Mouse (Mus musculus) MEL (cell line): Measurements from ENCODE around the gene Ddx42.

ENCODE experiments used
- CTCF ChIP-seq, 3 experiments: IDR thresholded peaks in 2 of 3; conservative IDR thresholded peaks in 1 of 3; 2 replicates each; pipeline ENCODE4 v1.5.1; 2011 to 2012; ENCODE audit warnings: low read length in 3 of 3, low read depth in 2 of 3, mild to moderate bottlenecking in 2 of 3, improper control_type of control experiment in 1 of 3, inconsistent platforms in 1 of 3, mixed read lengths in 1 of 3, moderate library complexity in 1 of 3; ENCODE audit not compliant: control insufficient read depth in 1 of 3, insufficient read depth in 1 of 3, poor library complexity in 1 of 3, severe bottlenecking in 1 of 3
- POLR2A ChIP-seq, 2 experiments: IDR thresholded peaks; 2 replicates each; pipeline ENCODE4 v1.6.1; 2011 to 2012; ENCODE audit warnings: low read length in 2 of 2, mild to moderate bottlenecking in 2 of 2, control low read depth in 1 of 2, improper control_type of control experiment in 1 of 2, low read depth in 1 of 2, moderate library complexity in 1 of 2; ENCODE audit not compliant: control insufficient read depth in 1 of 2, insufficient read depth in 1 of 2, poor library complexity in 1 of 2

- TF ChIP-seq CTCF (IDR thresholded peaks at IDR 0.05 in 2 of 3, conservative IDR thresholded peaks at IDR 0.05 in 1 of 3; ENCODE audit: control insufficient read depth in 1 of 3, insufficient read depth in 1 of 3, low read depth in 2 of 3, low read length in 3 of 3, poor library complexity in 1 of 3, severe bottlenecking in 1 of 3), result no peak; a peak in 1 of 6 replicates
- TF ChIP-seq POLR2A (IDR thresholded peaks at IDR 0.05; ENCODE audit: control insufficient read depth in 1 of 2, insufficient read depth in 1 of 2, low read depth in 1 of 2, low read length in 2 of 2, poor library complexity in 1 of 2), result peak in 1 of 2 experiments; percentile 63; a peak in 1 of 4 replicates
Measured at GRCm38 (mm10) chr11:106271794-106272643, 55.3 kb downstream of the Ddx42 start.
